Mouse (Mus musculus) heart, adult 2 months (tissue): ENCODE measurements around the gene Fsip1.

Source experiments
- CTCF ChIP-seq: fragments of 200-600 bp; IDR thresholded peaks from 2 replicates; pipeline ENCODE4 v1.8.1; 2022; ENCODE audit warnings: antibody characterized with exemption, mild to moderate bottlenecking, moderate library complexity
- POLR2A ChIP-seq: fragments of 200-500 bp; IDR thresholded peaks from 2 replicates; pipeline ENCODE4 v1.6.1; 2011; ENCODE audit warnings: mild to moderate bottlenecking, low read depth, low read length, control low read depth; ENCODE audit not compliant: insufficient read depth

- TF ChIP-seq POLR2A (no peak), CTCF (no peak)
Observed at GRCm38 (mm10) chr2:118235614-118236013, 21.2 kb downstream of the Fsip1 start.
